Comparison of ENCODE assay signal across 9 mouse cellular contexts in the genomic region with DNA sequence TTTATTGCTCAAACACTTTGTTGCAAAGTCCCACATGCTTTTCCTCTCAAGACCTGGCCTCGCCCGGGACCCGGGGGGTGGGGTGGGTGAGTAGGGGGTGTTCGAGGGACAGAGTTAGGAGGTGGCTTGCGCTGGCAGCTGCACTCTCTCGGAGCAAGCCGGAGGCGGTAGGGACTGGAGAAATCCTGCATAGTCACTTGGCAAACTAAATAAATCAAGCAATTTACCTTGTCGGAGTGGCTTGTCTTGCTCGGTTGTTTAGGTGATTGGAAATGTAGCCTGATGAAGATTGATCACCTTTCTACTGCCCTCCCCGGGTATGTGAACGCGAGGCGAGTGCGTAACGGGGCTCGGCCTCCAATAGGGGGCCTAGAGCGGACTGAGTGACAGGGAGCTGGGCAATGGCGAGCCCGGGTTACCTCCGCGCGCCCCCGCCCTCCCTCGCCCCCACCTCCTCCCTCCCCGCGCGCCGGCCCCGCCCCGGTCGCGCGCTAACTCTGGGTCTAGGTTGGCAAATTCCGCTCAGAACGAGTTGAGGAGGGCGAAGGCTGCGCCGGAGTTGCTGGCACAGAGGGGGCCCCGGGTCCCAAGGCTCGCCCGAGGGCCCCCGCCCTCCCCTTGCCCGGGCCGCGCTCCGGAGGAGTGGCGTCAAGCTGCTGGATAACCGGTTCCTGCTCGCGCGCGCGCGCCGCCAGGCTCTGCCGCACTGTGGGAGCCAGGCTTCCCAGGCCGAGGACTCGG. TPM values are rescaled to one million over a fixed set of nuclear protein-coding genes. Genes with fewer than 3 reads are reported as not detected.
A peak's percentile ranks its signal among the peaks of the same experiment; 100 is the strongest.
DNase-seq lines count a peak whose midpoint lies in the region; ATAC-seq and TF ChIP-seq lines count a peak whose summit lies in the region.
"Had no signal": no experiment of that assay in that cellular context is flagged by ENCODE, and none has a peak within 500 bp of the region (broad histone marks: within the 10 kb centered on the region; RNA-seq: fewer than 3 reads in every experiment).

No protein-coding gene starts in this region.

- H3K4me1 ChIP-seq in forebrain, embryonic 14.5 days (ENCODE audit: control insufficient read depth, insufficient read depth, low read length): peaks cover 14% of the 10 kb centered on the region; the same call in 1 of the 2 replicates
- peaks cover 23% of the 10 kb centered on the region for H3K4me1 ChIP-seq in hindbrain, embryonic 15.5 days (replicated peaks)
- peaks cover 48% of the 10 kb centered on the region for H3K4me1 ChIP-seq in limb, embryonic 13.5 days
- peaks cover 4% of the 10 kb centered on the region; the same call in 1 of the 2 replicates for H3K4me1 ChIP-seq in midbrain, postnatal 0 days (ENCODE audit: insufficient read depth, low read length)

- peak overlapping the region; percentile 67 for H3K4me3 ChIP-seq in forebrain, embryonic 14.5 days (ENCODE audit: low read depth, low read length)
- H3K4me3 ChIP-seq in hindbrain, embryonic 15.5 days: peak overlapping the region; percentile 37
- peak overlapping the region; percentile 56 for H3K4me3 ChIP-seq in limb, embryonic 13.5 days
- H3K4me3 ChIP-seq in midbrain, postnatal 0 days (ENCODE audit: low read depth, low read length): peak overlapping the region; percentile 43

- WGBS in forebrain, embryonic 14.5 days: under 1% methylated on average over 53 of the region's 59 CpGs
- WGBS in hindbrain, embryonic 15.5 days: 2% methylated on average over 36 of the region's 59 CpGs
- WGBS in limb, embryonic 13.5 days: 1% methylated on average over 56 of the region's 59 CpGs
- WGBS in midbrain, postnatal 0 days: under 1% methylated on average over 45 of the region's 59 CpGs

- TF ChIP-seq CTCF in midbrain, postnatal 0 days (IDR thresholded peaks at IDR 0.05): no peak

- no peak; the same call in 1 of the 2 replicates for ATAC-seq in cerebellum, adult (ENCODE audit: insufficient number of reproducible peaks, low FRiP score, low TSS enrichment)
- ATAC-seq in forebrain, embryonic 14.5 days: peak; percentile 85
- ATAC-seq in hindbrain, embryonic 15.5 days (ENCODE audit: low FRiP score, low read depth): peak; percentile 67
- ATAC-seq in limb, embryonic 13.5 days (ENCODE audit: low FRiP score, low read depth): peak; percentile 84
- peak; percentile 77 for ATAC-seq in midbrain, postnatal 0 days (ENCODE audit: low FRiP score)

- peak overlapping the region; percentile 82 for H3K4me2 ChIP-seq in forebrain, embryonic 14.5 days (ENCODE audit: low read length)
- peak overlapping the region; percentile 57 for H3K4me2 ChIP-seq in hindbrain, embryonic 15.5 days
- H3K4me2 ChIP-seq in limb, embryonic 13.5 days (replicated peaks): peak overlapping the region; percentile 89
- peak overlapping the region; percentile 64 for H3K4me2 ChIP-seq in midbrain, postnatal 0 days (ENCODE audit: low read depth, low read length, poor library complexity, severe bottlenecking)

- H3K27me3 ChIP-seq in forebrain, embryonic 14.5 days (replicated peaks; ENCODE audit: control insufficient read depth, insufficient read depth, low read length): peaks cover 23% of the 10 kb centered on the region
- H3K27me3 ChIP-seq in hindbrain, embryonic 15.5 days: peaks cover 68% of the 10 kb centered on the region
- H3K27me3 ChIP-seq in limb, embryonic 13.5 days: peaks cover 87% of the 10 kb centered on the region
- peaks cover 38% of the 10 kb centered on the region for H3K27me3 ChIP-seq in midbrain, postnatal 0 days (ENCODE audit: insufficient read depth, low read length)
- H3K27me3 ChIP-seq: CH12.LX had no signal

- no peaks in the 10 kb centered on the region for H3K9me3 ChIP-seq in forebrain, embryonic 14.5 days (replicated peaks; ENCODE audit: control insufficient read depth, low read length)
- H3K9me3 ChIP-seq in hindbrain, embryonic 15.5 days: no peaks in the 10 kb centered on the region
- H3K9me3 ChIP-seq in limb, embryonic 13.5 days: no peaks in the 10 kb centered on the region
- H3K9me3 ChIP-seq in midbrain, postnatal 0 days (ENCODE audit: low read length): no peaks in the 10 kb centered on the region

- H3K27ac ChIP-seq in forebrain, embryonic 14.5 days (ENCODE audit: low read depth, low read length): peak overlapping the region; percentile 96
- no peak overlapping the region for H3K27ac ChIP-seq in hindbrain, embryonic 15.5 days (replicated peaks)
- no peak overlapping the region for H3K27ac ChIP-seq in limb, embryonic 13.5 days
- peak overlapping the region; percentile 77 for H3K27ac ChIP-seq in midbrain, postnatal 0 days (ENCODE audit: low read depth, low read length)

- peaks cover 5% of the 10 kb centered on the region; the same call in 1 of the 2 replicates for H3K36me3 ChIP-seq in forebrain, embryonic 14.5 days (ENCODE audit: control insufficient read depth, insufficient read depth, low read length)
- no peaks in the 10 kb centered on the region for H3K36me3 ChIP-seq in hindbrain, embryonic 15.5 days
- H3K36me3 ChIP-seq in limb, embryonic 13.5 days: no peaks in the 10 kb centered on the region
- no peaks in the 10 kb centered on the region for H3K36me3 ChIP-seq in midbrain, postnatal 0 days (ENCODE audit: insufficient read depth, low read length)

- peak; percentile 88 to 89 for DNase-seq in cerebellum, postnatal 10 days
- peak; percentile 50 for DNase-seq in adrenal gland, postnatal 10 days
- peak; percentile 90 for DNase-seq in forebrain, embryonic 14.5 days (ENCODE audit: low spot score)
- peak; percentile 30 for DNase-seq in midbrain, postnatal 0 days (ENCODE audit: low spot score)
- peak; percentile 49 for DNase-seq in urinary bladder, postnatal 25 days (ENCODE audit: low spot score)

- peak overlapping the region; percentile 93 for H3K9ac ChIP-seq in forebrain, embryonic 14.5 days (ENCODE audit: low read length)
- peak overlapping the region; percentile 8; the same call in 1 of the 2 replicates for H3K9ac ChIP-seq in hindbrain, embryonic 15.5 days
- peak overlapping the region; percentile 63 for H3K9ac ChIP-seq in limb, embryonic 13.5 days
- peak overlapping the region; percentile 51 for H3K9ac ChIP-seq in midbrain, postnatal 0 days (replicated peaks; ENCODE audit: low read length, poor library complexity, severe bottlenecking)

RNA-seq across cellular contexts. Expression of gene Otx1, which starts 1.2 kb away (rescaled TPM):
- under 1 TPM in 1 of 2 experiments, not detected in 1; 0.09 TPM for total RNA-seq in adrenal gland, postnatal 10 days (2021)
- 9.8 and 11.1 TPM in 2 replicates for polyA plus RNA-seq in forebrain, embryonic 14.5 days (2014; fragmentation: Nextera tagmentation; extraction: Ambion mirVana)
- 1.9 and 3.6 TPM in 2 replicates for polyA plus RNA-seq in hindbrain, embryonic 15.5 days (2015; fragmentation: Nextera tagmentation; extraction: Ambion mirVana)
- 1.5 and 1.6 TPM in 2 replicates for polyA plus RNA-seq in limb, embryonic 13.5 days (2015; fragmentation: Nextera tagmentation; extraction: Ambion mirVana)
- total RNA-seq in midbrain, postnatal 0 days (2014; rRNA removed): 5.5 and 6.5 TPM in 2 replicates
- 7.6 and 8.1 TPM in 2 replicates for polyA plus RNA-seq in midbrain, postnatal 0 days (2015; fragmentation: Nextera tagmentation; extraction: Ambion mirVana)
- total RNA-seq: CH12.LX had no signal

Comparison
In these comparisons a context has a peak if more than half of its experiments do, and no peak if none do; other contexts are left out.
1. DNase-seq: peak in every context shown above with its lines; median percentile 90 in forebrain, embryonic 14.5 days; 88 in cerebellum, postnatal 10 days; 50 in adrenal gland, postnatal 10 days; 49 in urinary bladder, postnatal 25 days; 30 in midbrain, postnatal 0 days.
2. H3K27ac ChIP-seq: peak in forebrain, embryonic 14.5 days (single experiment) and midbrain, postnatal 0 days (single experiment); none in hindbrain, embryonic 15.5 days (single experiment) and limb, embryonic 13.5 days (single experiment).
3. H3K9ac ChIP-seq: peak in every context shown above with its lines; median percentile 93 in forebrain, embryonic 14.5 days; 63 in limb, embryonic 13.5 days; 51 in midbrain, postnatal 0 days; 8 in hindbrain, embryonic 15.5 days.
4. Peak in every context shown above with its lines, with median percentiles within 50 percentile points of each other: H3K4me2 ChIP-seq and H3K4me3 ChIP-seq.